Mouse (Mus musculus): ENCODE data around the gene Etfrf1. TPM values are rescaled to one million over a fixed set of nuclear protein-coding genes. Genes with fewer than 3 reads are reported as not detected.

Etfrf1 gene
- polyA plus RNA-seq, 1 experiment from 2014 or later = 54.4 TPM

- no peaks in the 10 kb centered on the region for H3K36me3 ChIP-seq
- no peak overlapping the region for H3K4me3 ChIP-seq
- H3K27ac ChIP-seq = no peak overlapping the region
- H3K4me2 ChIP-seq = no peak overlapping the region
- H3K9me3 ChIP-seq (replicated peaks) = no peaks in the 10 kb centered on the region
- H3K27me3 ChIP-seq = peaks cover 61% of the 10 kb centered on the region
- H3K4me1 ChIP-seq (replicated peaks) = 0 out of 2 replicates have a peak, but pooled peaks cover 2% of the 10 kb centered on the region
- ATAC-seq (replicated peaks; ENCODE audit: insufficient number of reproducible peaks, insufficient read depth, low FRiP score, low read depth) = no peak
- H3K9ac ChIP-seq = no peak overlapping the region
- 50% methylated on average over 2 of the region's 2 CpGs for WGBS
These were observed 45.8 kb downstream of the Etfrf1 start for GRCm38 (mm10) chr6:145256701-145257073.

- no peaks in the 10 kb centered on the region for H3K36me3 ChIP-seq
- no peak overlapping the region for H3K4me2 ChIP-seq
- no peak overlapping the region for H3K4me3 ChIP-seq
- no peak for ATAC-seq (replicated peaks; ENCODE audit: insufficient number of reproducible peaks, insufficient read depth, low FRiP score, low read depth)
- no peaks in the 10 kb centered on the region for H3K9me3 ChIP-seq (replicated peaks)
- no peaks in the 10 kb centered on the region for H3K4me1 ChIP-seq (replicated peaks)
- 84% methylated on average over 7 of the region's 7 CpGs for WGBS
- H3K9ac ChIP-seq = no peak overlapping the region
- no peak overlapping the region for H3K27ac ChIP-seq
- H3K27me3 ChIP-seq = peaks cover 45% of the 10 kb centered on the region
These were observed 51.4 kb downstream of the Etfrf1 start for GRCm38 (mm10) chr6:145262314-145262713.

Other genes starting within 250 kb of the Etfrf1 start
- 3.3 and 6.7 TPM in 2 replicates for gene Bcat1, start 134.9 kb upstream of the Etfrf1 start, polyA plus RNA-seq (2015; fragmentation: Nextera tagmentation; extraction: Ambion mirVana)
- gene Lrmp, start 95.5 kb upstream of the Etfrf1 start, polyA plus RNA-seq (2015; fragmentation: Nextera tagmentation; extraction: Ambion mirVana) = 3.1 and 10.7 TPM in 2 replicates
- 0.29 and 0.32 TPM in 2 replicates for gene Casc1, start 129 bp upstream of the Etfrf1 start, polyA plus RNA-seq (2015; fragmentation: Nextera tagmentation; extraction: Ambion mirVana)
- 34.8 and 43.4 TPM in 2 replicates for gene Kras, start 39.1 kb downstream of the Etfrf1 start, polyA plus RNA-seq (2015; fragmentation: Nextera tagmentation; extraction: Ambion mirVana)

Data from heart, embryonic 15.5 days (tissue).